Mouse (Mus musculus) neural tube, embryonic 14.5 days (tissue): Measurements from ENCODE around the gene Traf2. TPM values are rescaled to one million over a fixed set of nuclear protein-coding genes. Genes with fewer than 3 reads are reported as not detected.
A peak's percentile ranks its signal among the peaks of the same experiment; 100 is the strongest.

Experiments
- ATAC-seq: fragments of 200-750 bp; cut with Nextera tagmentation; 2 replicates; pipeline ENCODE4 v1.8.0; 2017; ENCODE audit warnings: low read depth, mild to moderate bottlenecking, moderate TSS enrichment, moderate library complexity
- H3K27ac ChIP-seq: fragments of 300-500 bp; sonication (generic); 2 replicates; pipeline ENCODE4 v1.5.1; 2014; ENCODE audit warnings: low read depth, mild to moderate bottlenecking, control low read depth, low read length, moderate library complexity, mixed read lengths
- H3K27me3 ChIP-seq: fragments of 300-500 bp; sonication (generic); 2 replicates; pipeline ENCODE4 v1.6.1; 2014; ENCODE audit warnings: low read length; ENCODE audit not compliant: control insufficient read depth, insufficient read depth
- H3K36me3 ChIP-seq: fragments of 300-500 bp; sonication (generic); 2 replicates; pipeline ENCODE4 v1.6.1; 2014; ENCODE audit warnings: low read length, mixed read lengths; ENCODE audit not compliant: control insufficient read depth, insufficient read depth
- H3K4me1 ChIP-seq: fragments of 300-500 bp; sonication (generic); 2 replicates; pipeline ENCODE4 v1.6.1; 2014; ENCODE audit warnings: low read length; ENCODE audit not compliant: control insufficient read depth, insufficient read depth
- H3K4me2 ChIP-seq: fragments of 300-500 bp; sonication (generic); 2 replicates; pipeline ENCODE4 v1.6.1; 2014; ENCODE audit warnings: mild to moderate bottlenecking, low read depth, low read length, control low read depth
- H3K4me3 ChIP-seq: fragments of 300-500 bp; sonication (generic); 2 replicates; pipeline ENCODE4 v1.5.1; 2014; ENCODE audit warnings: low read depth, low read length, control low read depth, mixed read lengths
- H3K9ac ChIP-seq: fragments of 300-500 bp; sonication (generic); replicated peaks from 2 replicates; pipeline ENCODE4 v1.6.1; 2014; ENCODE audit warnings: low read depth, mild to moderate bottlenecking, control low read depth, low read length, mixed read lengths
- H3K9me3 ChIP-seq: fragments of 300-500 bp; sonication (generic); 2 replicates; pipeline ENCODE4 v1.6.1; 2016; ENCODE audit warnings: low read length; ENCODE audit not compliant: control insufficient read depth
- WGBS: fragments of 180-500 bp; shearing (Covaris S2); extraction: QIAGEN DNeasy Blood & Tissue Kit; methylation state at CpG from one replicate; pipeline ENCODE4 v1.1.7; 2014; 5-methylcytosine and 5-hydroxymethylcytosine counted together
- polyA plus RNA-seq: library from polyadenylated mRNA; unstranded; fragments of >200 nt; fragmentation: Nextera tagmentation; extraction: Ambion mirVana; gene quantifications from 2 replicates; pipeline ENCODE4 v1.2.1, GENCODE M21; 2014

The Traf2 gene
- polyA plus RNA-seq, 1 experiment from 2014 or later, result 12.6 TPM

DNA sequence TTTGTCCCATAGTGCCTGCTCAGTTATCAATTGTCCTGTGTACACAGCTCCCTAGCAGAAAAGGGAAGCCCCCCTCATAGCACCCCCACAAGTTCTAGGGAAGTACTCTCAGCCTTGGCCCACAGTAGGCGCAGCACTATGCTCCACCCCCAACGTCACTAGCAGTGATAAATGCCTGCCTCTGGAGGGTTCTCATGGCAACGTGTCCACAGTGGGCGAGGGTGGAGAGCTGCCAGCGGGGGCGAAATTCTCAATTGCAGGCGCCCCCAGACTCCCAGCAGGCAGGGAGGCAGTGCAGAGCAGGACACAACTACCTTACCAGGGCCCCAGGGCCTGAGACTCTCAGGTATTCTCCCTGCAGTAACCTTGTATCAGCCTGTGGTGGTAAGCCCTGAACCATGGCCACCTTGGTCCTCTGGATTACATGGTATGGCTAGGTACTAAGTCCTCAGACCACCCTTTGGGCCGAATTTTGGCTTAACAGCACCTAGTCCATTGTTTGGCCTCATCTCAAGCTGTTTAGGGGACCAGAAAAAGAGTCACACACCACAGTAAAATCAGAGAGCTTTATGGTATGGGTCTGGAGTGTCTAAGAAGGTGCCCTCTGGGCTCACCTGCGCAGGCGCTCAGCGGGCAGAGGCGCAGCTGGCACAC is 35.9 kb upstream of the Traf2 start:
- H3K27ac ChIP-seq, result peak overlapping the region; percentile 62
- no peak overlapping the region for H3K9ac ChIP-seq
- peaks cover 10% of the 10 kb centered on the region; the same call in 1 of the 2 replicates for H3K36me3 ChIP-seq
- WGBS, result 27% methylated on average over 12 of the region's 12 CpGs
- H3K4me2 ChIP-seq, result no peak overlapping the region; the same call in 1 of the 2 replicates
- H3K4me3 ChIP-seq, result no peak overlapping the region
- peaks cover 30% of the 10 kb centered on the region for H3K27me3 ChIP-seq
- no peaks in the 10 kb centered on the region for H3K9me3 ChIP-seq
- peak; percentile 42 for ATAC-seq
- peaks cover 38% of the 10 kb centered on the region for H3K4me1 ChIP-seq

DNA sequence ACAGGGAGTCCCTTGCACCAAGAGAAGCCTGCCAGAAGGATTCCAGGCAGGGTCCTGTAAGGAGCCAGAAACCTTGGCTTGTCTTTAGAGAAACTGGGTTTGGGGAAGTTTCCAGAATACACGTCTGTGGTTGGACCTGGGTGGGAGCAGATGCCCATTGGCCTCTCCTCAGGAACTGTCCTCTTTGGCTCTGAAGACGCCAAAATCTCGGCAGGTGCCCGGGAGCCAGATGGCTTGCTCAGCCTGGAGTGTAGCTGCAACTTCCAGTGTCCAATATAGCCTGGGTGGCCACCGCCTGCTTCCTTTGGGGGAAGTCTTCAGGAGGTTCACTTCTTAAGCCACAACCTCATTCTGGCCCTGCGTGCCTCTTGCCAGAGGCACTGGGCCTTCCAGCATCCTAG is 35.2 kb upstream of the Traf2 start:
- H3K4me3 ChIP-seq, result no peak overlapping the region
- peak overlapping the region; percentile 66; the same call in 1 of the 2 replicates for H3K4me2 ChIP-seq
- H3K9ac ChIP-seq, result no peak overlapping the region; the same call in 1 of the 2 replicates
- 37% methylated on average over 6 of the region's 6 CpGs for WGBS
- no peaks in the 10 kb centered on the region for H3K9me3 ChIP-seq
- peaks cover 37% of the 10 kb centered on the region for H3K27me3 ChIP-seq
- peaks cover 43% of the 10 kb centered on the region for H3K4me1 ChIP-seq
- ATAC-seq, result no peak; the same call in 1 of the 2 replicates
- peak overlapping the region; percentile 39; the same call in 1 of the 2 replicates for H3K27ac ChIP-seq
- peaks cover 10% of the 10 kb centered on the region; the same call in 1 of the 2 replicates for H3K36me3 ChIP-seq

DNA sequence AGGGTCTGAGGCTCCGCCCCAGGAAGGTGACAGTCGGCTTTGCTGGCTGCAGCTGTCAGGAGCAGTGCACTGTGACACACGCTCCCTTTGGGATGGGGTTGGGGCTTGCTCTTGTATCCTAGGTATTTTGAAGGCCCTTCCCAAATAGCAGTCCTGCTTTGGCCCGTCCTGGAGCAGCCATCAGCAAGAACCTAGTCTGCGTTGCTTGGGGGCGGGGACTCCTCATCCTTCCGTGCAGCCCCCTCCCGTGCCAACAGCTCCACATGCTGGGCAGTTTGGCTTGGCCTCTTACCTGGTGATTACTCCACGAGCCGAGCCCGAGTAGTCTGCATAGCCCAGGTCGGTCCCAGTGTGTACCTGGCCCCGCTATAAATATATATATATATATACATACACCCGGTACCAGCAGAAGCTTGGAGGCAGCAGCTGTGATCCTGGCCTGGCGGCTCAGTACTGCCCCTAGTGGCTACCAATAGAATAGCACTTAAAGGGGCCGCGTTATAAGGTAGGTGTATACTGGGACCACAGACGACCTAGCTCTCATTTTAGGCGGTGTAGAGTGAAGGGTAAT is 34.6 kb upstream of the Traf2 start, which contains the start of gene Ajm1:
TSS of gene Ajm1 (minus strand) at position 464 of the 571 bp plus-strand sequence.
- ATAC-seq, result peak; percentile 76
- Histone ChIP-seq H3K9ac (peak within 1 kb of the TSS; percentile 56), H3K27ac (peak within 1 kb of the TSS; percentile 62), H3K9me3 (no peaks in the 10 kb centered on the region), H3K4me2 (peak within 1 kb of the TSS; percentile 66), H3K4me3 (peak within 1 kb of the TSS; percentile 51), H3K27me3 (peaks cover 41% of the 10 kb centered on the region), H3K36me3 (peaks cover 10% of the 10 kb centered on the region; the same call in 1 of the 2 replicates), H3K4me1 (peaks cover 43% of the 10 kb centered on the region)
- 6% methylated on average over 19 of the region's 19 CpGs for WGBS

DNA sequence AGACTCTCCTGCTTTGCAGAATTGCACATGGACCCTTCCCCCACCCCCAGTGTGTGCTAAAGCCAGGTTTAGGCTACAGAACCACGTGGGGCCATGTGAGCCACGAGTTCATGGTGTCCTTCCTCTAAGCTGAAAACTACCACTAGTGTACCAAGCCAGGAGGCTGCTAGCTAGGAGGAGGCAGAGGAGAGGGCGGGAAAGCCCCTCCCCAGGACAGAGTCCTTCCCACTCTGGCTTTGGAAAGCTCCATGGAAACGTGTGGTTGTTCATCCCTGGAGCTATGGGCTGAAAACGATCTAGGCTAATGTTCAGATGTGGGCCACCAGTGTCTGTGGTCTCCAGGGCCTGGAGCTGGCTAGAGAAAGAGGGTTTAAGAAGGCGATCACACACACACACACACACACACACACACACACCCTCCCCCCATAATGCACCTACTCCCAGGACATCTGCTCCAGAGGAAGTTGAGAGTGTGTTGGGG is 33.9 kb upstream of the Traf2 start:
- Histone ChIP-seq H3K4me3 (peak overlapping the region; percentile 51), H3K4me2 (peak overlapping the region; percentile 66), H3K4me1 (peaks cover 45% of the 10 kb centered on the region), H3K9ac (peak overlapping the region; percentile 56; the same call in 1 of the 2 replicates), H3K27ac (no peak overlapping the region), H3K36me3 (peaks cover 10% of the 10 kb centered on the region; the same call in 1 of the 2 replicates), H3K27me3 (peaks cover 41% of the 10 kb centered on the region), H3K9me3 (no peaks in the 10 kb centered on the region)
- no peak for ATAC-seq
- 46% methylated on average over 6 of the region's 6 CpGs for WGBS

DNA sequence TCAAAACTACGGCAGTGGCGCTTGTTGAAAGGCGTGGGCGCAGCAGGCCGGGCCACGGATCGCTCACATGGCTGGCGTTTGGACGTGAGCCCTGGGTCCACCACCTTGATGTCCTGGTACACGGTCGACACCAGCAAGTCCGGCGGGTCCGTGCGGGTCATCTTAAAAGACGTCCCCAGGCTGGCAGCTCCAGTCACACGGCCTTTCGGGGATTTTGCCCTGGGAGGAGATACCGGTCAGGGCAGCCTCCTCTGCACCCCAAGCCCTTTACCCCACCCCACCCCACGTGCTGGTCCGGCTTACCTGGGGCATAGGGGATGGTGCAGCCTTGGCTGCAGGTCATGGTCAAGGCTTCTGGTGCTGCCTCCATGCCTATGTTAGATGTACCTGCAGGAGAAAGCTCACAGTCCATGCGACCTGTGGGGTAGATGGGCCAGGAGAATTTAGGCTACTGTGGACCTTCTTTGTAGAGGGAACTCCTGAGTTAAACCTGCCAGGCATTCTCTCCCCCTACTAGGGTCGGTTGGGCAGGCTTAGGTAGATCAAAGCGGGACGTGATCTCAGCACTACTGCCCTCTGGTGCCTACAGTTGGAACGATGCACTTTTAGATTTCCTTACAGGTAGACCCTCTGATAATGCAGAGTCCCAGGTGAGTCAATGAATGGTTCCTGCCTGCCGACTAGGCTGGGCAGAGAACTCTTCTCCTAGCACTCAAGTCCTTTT is 33.2 kb upstream of the Traf2 start:
- no peak for ATAC-seq
- Histone ChIP-seq H3K9ac (no peak overlapping the region), H3K4me1 (peaks cover 50% of the 10 kb centered on the region), H3K27ac (no peak overlapping the region), H3K27me3 (peaks cover 41% of the 10 kb centered on the region), H3K4me3 (peak overlapping the region; percentile 7; the same call in 1 of the 2 replicates), H3K9me3 (no peaks in the 10 kb centered on the region), H3K36me3 (peaks cover 7% of the 10 kb centered on the region; the same call in 1 of the 2 replicates), H3K4me2 (peak overlapping the region; percentile 23)
- 6% methylated on average over 27 of the region's 27 CpGs for WGBS

DNA sequence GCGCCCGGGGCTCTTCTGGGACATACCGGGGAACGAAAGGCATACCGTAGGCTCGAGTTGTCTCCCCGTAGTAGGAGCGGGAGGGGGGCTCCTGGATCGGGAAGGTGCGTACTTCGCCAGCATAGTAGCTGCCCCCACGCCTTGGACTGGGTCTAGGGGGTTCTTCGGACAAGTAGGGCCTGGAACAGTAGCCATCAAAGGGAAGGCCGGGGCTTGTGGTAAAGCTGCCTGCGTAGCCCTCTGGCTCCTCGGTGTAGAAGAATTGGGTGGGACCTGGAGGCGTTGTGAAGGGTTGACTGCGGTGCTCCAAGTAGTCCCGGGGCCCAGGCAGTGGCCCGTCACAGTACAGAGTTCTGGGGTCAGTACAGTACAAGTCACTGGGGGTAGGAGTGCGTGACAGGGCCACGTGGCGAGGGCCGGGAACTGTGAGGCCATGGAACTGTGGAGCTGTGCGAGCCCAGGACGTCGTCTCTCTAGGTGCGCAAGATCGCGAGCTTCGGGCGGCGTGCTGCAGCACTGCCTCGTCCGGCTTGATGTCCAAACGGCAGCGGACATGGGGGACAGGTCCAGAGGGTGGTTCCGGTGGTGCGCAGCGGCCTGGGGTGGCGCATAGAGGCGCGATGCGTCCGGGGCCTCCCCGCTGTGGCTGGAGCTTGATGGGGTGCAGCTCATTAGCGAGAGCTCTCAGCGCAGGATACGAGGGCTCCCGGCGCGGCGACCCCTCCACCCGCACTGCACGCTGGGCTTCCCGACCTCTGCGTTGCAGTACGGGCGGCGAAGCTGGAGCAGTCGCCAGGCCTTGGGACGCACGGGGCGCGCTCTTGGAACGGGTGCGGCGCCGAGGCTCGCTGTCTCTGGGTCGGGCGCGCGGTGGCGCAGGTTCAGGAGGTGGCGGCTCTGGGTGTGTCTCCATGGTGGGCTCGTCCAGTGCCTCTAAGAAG is 32.3 kb upstream of the Traf2 start:
- no peak for ATAC-seq
- Histone ChIP-seq H3K27me3 (peaks cover 41% of the 10 kb centered on the region), H3K4me3 (peak overlapping the region; percentile 7; the same call in 1 of the 2 replicates), H3K9ac (no peak overlapping the region), H3K27ac (no peak overlapping the region), H3K9me3 (no peaks in the 10 kb centered on the region), H3K4me1 (peaks cover 50% of the 10 kb centered on the region), H3K4me2 (peak overlapping the region; percentile 23), H3K36me3 (peaks cover 5% of the 10 kb centered on the region; the same call in 1 of the 2 replicates)
- 6% methylated on average over 76 of the region's 77 CpGs for WGBS

DNA sequence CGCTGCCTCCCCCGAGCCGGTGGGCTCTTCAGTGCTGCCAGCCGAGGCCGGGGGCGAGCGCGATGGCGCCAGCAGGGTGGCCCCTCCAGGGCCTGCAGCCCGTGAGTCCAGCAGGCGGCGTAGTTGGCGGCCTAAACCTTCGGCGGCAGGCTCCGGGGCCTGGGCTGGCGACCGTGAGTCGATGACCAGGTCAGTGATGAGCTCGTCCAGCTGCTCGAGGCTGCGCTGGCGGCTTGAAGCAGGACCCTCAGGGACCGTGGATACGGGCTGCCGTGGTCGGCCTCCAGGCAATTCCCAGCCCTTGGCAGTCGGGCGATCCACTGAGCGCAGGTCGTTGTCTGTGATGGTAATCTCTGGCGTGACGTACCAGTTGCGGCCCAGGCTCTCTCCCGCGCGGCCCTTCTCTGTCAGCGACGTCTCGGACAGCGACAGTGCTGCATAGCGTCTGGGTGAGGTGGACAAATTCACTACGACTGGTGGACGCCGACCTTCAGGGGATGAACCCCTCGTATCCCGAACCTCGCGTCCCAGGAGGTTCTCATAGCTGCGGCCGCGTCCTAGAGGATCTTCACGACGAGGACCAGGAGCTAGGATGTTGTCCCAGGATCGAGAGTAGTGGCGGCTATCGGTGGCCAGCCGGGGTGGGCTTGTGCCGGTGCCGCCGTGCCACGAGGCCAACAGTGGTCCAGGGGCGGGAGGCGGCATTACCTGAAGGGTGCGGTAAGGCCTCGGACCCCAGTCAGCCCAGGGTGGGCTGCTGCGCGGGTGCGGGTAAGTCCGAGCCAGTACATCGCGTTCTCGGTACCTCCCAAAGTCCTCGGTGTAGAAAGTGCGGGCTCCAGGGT is 31.4 kb upstream of the Traf2 start:
- H3K9me3 ChIP-seq, result no peaks in the 10 kb centered on the region
- WGBS, result 8% methylated on average over 74 of the region's 75 CpGs
- peak overlapping the region; percentile 16; the same call in 1 of the 2 replicates for H3K4me3 ChIP-seq
- peaks cover 41% of the 10 kb centered on the region for H3K27me3 ChIP-seq
- peak overlapping the region; percentile 27 for H3K4me2 ChIP-seq
- peaks cover 3% of the 10 kb centered on the region; the same call in 1 of the 2 replicates for H3K36me3 ChIP-seq
- H3K27ac ChIP-seq, result no peak overlapping the region
- no peak overlapping the region for H3K9ac ChIP-seq
- no peak for ATAC-seq
- H3K4me1 ChIP-seq, result peaks cover 55% of the 10 kb centered on the region
